Mouse (Mus musculus) forebrain, embryonic 13.5 days (tissue): ENCODE measurements at regions not wholly inside any gene's neighbourhood (a gene's known extent, or its start where the extent isn't known, plus 50 kb on each side); places are given as distances from the start of the nearest gene placed in this dataset.

Experiments
- ATAC-seq: fragments of 200-750 bp; cut with Nextera tagmentation; 2 replicates; pipeline ENCODE4 v1.8.0; 2017
- H3K27ac ChIP-seq: fragments of 300-500 bp; sonication (generic); 2 replicates; pipeline ENCODE4 v1.5.1; 2015; ENCODE audit warnings: inconsistent platforms, mild to moderate bottlenecking, moderate library complexity
- H3K27me3 ChIP-seq: fragments of 300-500 bp; sonication (generic); 2 replicates; pipeline ENCODE4 v1.6.1; 2015; ENCODE audit warnings: mild to moderate bottlenecking, inconsistent platforms
- H3K36me3 ChIP-seq: fragments of 300-500 bp; sonication (generic); 2 replicates; pipeline ENCODE4 v1.6.1; 2015; ENCODE audit warnings: mild to moderate bottlenecking, inconsistent platforms; ENCODE audit not compliant: poor library complexity, severe bottlenecking
- H3K4me1 ChIP-seq: fragments of 300-500 bp; sonication (generic); 2 replicates; pipeline ENCODE4 v1.6.1; 2015; ENCODE audit warnings: inconsistent platforms
- H3K4me2 ChIP-seq: fragments of 300-500 bp; sonication (generic); 2 replicates; pipeline ENCODE4 v1.6.1; 2015; ENCODE audit warnings: inconsistent platforms, mild to moderate bottlenecking, moderate library complexity
- H3K4me3 ChIP-seq: fragments of 300-500 bp; sonication (generic); 2 replicates; pipeline ENCODE4 v1.5.1; 2015; ENCODE audit warnings: mild to moderate bottlenecking, inconsistent platforms
- H3K9ac ChIP-seq: fragments of 300-500 bp; sonication (generic); 2 replicates; pipeline ENCODE4 v1.6.1; 2015; ENCODE audit warnings: mild to moderate bottlenecking, inconsistent platforms
- H3K9me3 ChIP-seq: fragments of 300-500 bp; sonication (generic); replicated peaks from 2 replicates; pipeline ENCODE4 v1.6.1; 2016; ENCODE audit warnings: inconsistent platforms
- WGBS: fragments of 180-500 bp; shearing (Covaris S2); methylation state at CpG from one replicate; pipeline ENCODE4 v1.1.7; 2015; 5-methylcytosine and 5-hydroxymethylcytosine counted together

- no peak for ATAC-seq
- WGBS: 59% methylated on average over 9 of the region's 9 CpGs
These were observed 126.5 kb downstream of the Il20rb start for GRCm38 (mm10) chr9:100359934-100360716.

GRCm38 (mm10) chr9:100357553-100357952 lies 129.0 kb downstream of the Il20rb start:
- WGBS: 11% methylated on average over 12 of the region's 12 CpGs
- H3K27ac ChIP-seq: no peak overlapping the region
- H3K27me3 ChIP-seq: peaks cover 29% of the 10 kb centered on the region
- ATAC-seq: no peak
- peaks cover 5% of the 10 kb centered on the region; the same call in 1 of the 2 replicates for H3K4me1 ChIP-seq
- no peaks in the 10 kb centered on the region for H3K36me3 ChIP-seq
- no peaks in the 10 kb centered on the region for H3K9me3 ChIP-seq
- H3K4me3 ChIP-seq: no peak overlapping the region
- no peak overlapping the region for H3K9ac ChIP-seq
- H3K4me2 ChIP-seq: no peak overlapping the region

More at GRCm38 (mm10) chr9:100359934-100360716, 126.5 kb downstream of the Il20rb start:
- Histone ChIP-seq H3K4me2 (no peak overlapping the region), H3K9me3 (no peaks in the 10 kb centered on the region), H3K4me3 (no peak overlapping the region), H3K4me1 (peaks cover 5% of the 10 kb centered on the region; the same call in 1 of the 2 replicates), H3K36me3 (no peaks in the 10 kb centered on the region), H3K27me3 (peaks cover 29% of the 10 kb centered on the region), H3K27ac (no peak overlapping the region), H3K9ac (no peak overlapping the region)

GRCm38 (mm10) chr9:100340796-100341195 lies 145.8 kb downstream of the Il20rb start:
- no peak for ATAC-seq
- Histone ChIP-seq H3K4me1 (no peaks in the 10 kb centered on the region), H3K4me3 (no peak overlapping the region), H3K9me3 (no peaks in the 10 kb centered on the region), H3K27ac (no peak overlapping the region), H3K9ac (no peak overlapping the region), H3K27me3 (no peaks in the 10 kb centered on the region), H3K4me2 (no peak overlapping the region), H3K36me3 (no peaks in the 10 kb centered on the region)
- WGBS: 83% methylated on average over 8 of the region's 8 CpGs

GRCm38 (mm10) chr9:100307765-100308164 lies 178.8 kb downstream of the Il20rb start:
- Histone ChIP-seq H3K4me3 (no peak overlapping the region), H3K4me2 (no peak overlapping the region), H3K4me1 (peaks cover 5% of the 10 kb centered on the region; the same call in 1 of the 2 replicates), H3K9ac (no peak overlapping the region), H3K27ac (no peak overlapping the region), H3K9me3 (no peaks in the 10 kb centered on the region), H3K36me3 (no peaks in the 10 kb centered on the region), H3K27me3 (no peaks in the 10 kb centered on the region)
- 90% methylated on average over 5 of the region's 5 CpGs for WGBS
- ATAC-seq: no peak

- Histone ChIP-seq H3K27me3 (peaks cover 2% of the 10 kb centered on the region; the same call in 1 of the 2 replicates), H3K4me1 (peaks cover 5% of the 10 kb centered on the region; the same call in 1 of the 2 replicates), H3K4me3 (no peak overlapping the region), H3K36me3 (no peaks in the 10 kb centered on the region), H3K27ac (no peak overlapping the region), H3K9me3 (no peaks in the 10 kb centered on the region), H3K4me2 (no peak overlapping the region), H3K9ac (no peak overlapping the region)
- WGBS: 70% methylated on average over 2 of the region's 2 CpGs
- no peak for ATAC-seq
These were observed 179.2 kb downstream of the Il20rb start for GRCm38 (mm10) chr9:100307364-100307763.

- ATAC-seq: no peak
- Histone ChIP-seq H3K27ac (no peak overlapping the region), H3K9ac (no peak overlapping the region), H3K4me3 (no peak overlapping the region), H3K4me1 (peaks cover 29% of the 10 kb centered on the region), H3K27me3 (peaks cover 8% of the 10 kb centered on the region; the same call in 1 of the 2 replicates), H3K9me3 (no peaks in the 10 kb centered on the region), H3K36me3 (no peaks in the 10 kb centered on the region), H3K4me2 (no peak overlapping the region)
- 90% methylated on average over 6 of the region's 6 CpGs for WGBS
These were observed 182.8 kb downstream of the Il20rb start for GRCm38 (mm10) chr9:100303762-100304161.

GRCm38 (mm10) chr9:100301613-100302012 lies 185.0 kb downstream of the Il20rb start:
- Histone ChIP-seq H3K4me1 (peaks cover 24% of the 10 kb centered on the region), H3K27me3 (peaks cover 13% of the 10 kb centered on the region), H3K36me3 (no peaks in the 10 kb centered on the region), H3K4me2 (no peak overlapping the region), H3K9ac (no peak overlapping the region), H3K9me3 (no peaks in the 10 kb centered on the region), H3K27ac (no peak overlapping the region), H3K4me3 (no peak overlapping the region)
- ATAC-seq: no peak
- 31% methylated on average over 12 of the region's 12 CpGs for WGBS

- peaks cover 36% of the 10 kb centered on the region for H3K27me3 ChIP-seq
- H3K36me3 ChIP-seq: no peaks in the 10 kb centered on the region
- no peaks in the 10 kb centered on the region for H3K9me3 ChIP-seq
- no peak overlapping the region for H3K4me2 ChIP-seq
- no peak overlapping the region for H3K27ac ChIP-seq
- WGBS: 71% methylated on average over 13 of the region's 13 CpGs
- peaks cover 9% of the 10 kb centered on the region for H3K4me1 ChIP-seq
- H3K4me3 ChIP-seq: no peak overlapping the region
- no peak for ATAC-seq
- H3K9ac ChIP-seq: no peak overlapping the region
These were observed 209.2 kb downstream of the Il20rb start for GRCm38 (mm10) chr9:100277361-100277760.

- Histone ChIP-seq H3K9me3 (no peaks in the 10 kb centered on the region), H3K27me3 (peaks cover 33% of the 10 kb centered on the region), H3K4me2 (peak overlapping the region; percentile 53), H3K36me3 (no peaks in the 10 kb centered on the region), H3K4me1 (peaks cover 22% of the 10 kb centered on the region), H3K9ac (peak overlapping the region; percentile 26; the same call in 1 of the 2 replicates), H3K4me3 (peak overlapping the region; percentile 25), H3K27ac (no peak overlapping the region)
- WGBS: 2% methylated on average over 16 of the region's 16 CpGs
- ATAC-seq: no peak
These were observed 219.8 kb downstream of the Il20rb start for GRCm38 (mm10) chr9:100266528-100267387.

GRCm38 (mm10) chr9:100252409-100252808 lies 234.2 kb downstream of the Il20rb start:
- Histone ChIP-seq H3K4me2 (no peak overlapping the region), H3K9me3 (no peaks in the 10 kb centered on the region), H3K27me3 (peaks cover 4% of the 10 kb centered on the region), H3K9ac (no peak overlapping the region), H3K36me3 (no peaks in the 10 kb centered on the region), H3K4me3 (no peak overlapping the region), H3K27ac (no peak overlapping the region), H3K4me1 (no peaks in the 10 kb centered on the region)
- no peak for ATAC-seq
- WGBS: 80% methylated on average over 10 of the region's 10 CpGs
